Mouse (Mus musculus) ES-Bruce4 (cell line): ENCODE measurements around the gene Mef2c. TPM values are rescaled to one million over a fixed set of nuclear protein-coding genes. Genes with fewer than 3 reads are reported as not detected.

ENCODE experiments used
- H3K27ac ChIP-seq: 2 replicates; pipeline ENCODE4 v1.5.1; 2012; ENCODE audit warnings: low read length, inconsistent platforms; ENCODE audit not compliant: insufficient read depth
- H3K27me3 ChIP-seq: 2 replicates; pipeline ENCODE4 v1.6.1; 2012; ENCODE audit warnings: mild to moderate bottlenecking, low read length, inconsistent platforms; ENCODE audit not compliant: control insufficient read depth, poor library complexity, insufficient read depth, severe bottlenecking
- H3K36me3 ChIP-seq: 2 replicates; pipeline ENCODE4 v1.6.1; 2012; ENCODE audit warnings: inconsistent platforms, mild to moderate bottlenecking, low read length, moderate library complexity; ENCODE audit not compliant: control insufficient read depth, poor library complexity, insufficient read depth, severe bottlenecking
- H3K4me1 ChIP-seq: one replicate; pipeline ENCODE4 v1.8.1; 2011; ENCODE audit warnings: low read length; ENCODE audit not compliant: control insufficient read depth, insufficient read depth
- H3K4me3 ChIP-seq: 2 replicates; pipeline ENCODE4 v1.5.1; 2011; ENCODE audit warnings: low read depth, mild to moderate bottlenecking, low read length
- H3K9ac ChIP-seq: 2 replicates; pipeline ENCODE4 v1.6.1; 2012; ENCODE audit warnings: low read depth, mild to moderate bottlenecking, inconsistent platforms; ENCODE audit not compliant: poor library complexity, severe bottlenecking
- H3K9me3 ChIP-seq: replicated peaks from 2 replicates; pipeline ENCODE4 v1.6.1; 2012; ENCODE audit warnings: mild to moderate bottlenecking, low read length, inconsistent platforms; ENCODE audit not compliant: control insufficient read depth, poor library complexity, insufficient read depth, severe bottlenecking
- CTCF ChIP-seq: IDR thresholded peaks from one replicate; pipeline ENCODE4 v1.8.1; 2011; ENCODE audit warnings: low read depth, low read length
- EP300 ChIP-seq: IDR thresholded peaks from 2 replicates; pipeline ENCODE4 v1.6.1; 2011; ENCODE audit warnings: low read depth, low read length; ENCODE audit not compliant: insufficient read depth
- POLR2A ChIP-seq: IDR thresholded peaks from one replicate; pipeline ENCODE4 v1.8.1; 2011; ENCODE audit warnings: low read length; ENCODE audit not compliant: insufficient read depth
- polyA plus RNA-seq: library from polyadenylated mRNA; stranded (reverse); fragments of >200 nt; gene quantifications from 2 replicates; pipeline ENCODE4 v1.2.4, GENCODE M21; 2011; ENCODE audit warnings: low read depth; ENCODE audit not compliant: missing spikeins, insufficient read depth, insufficient read length

The Mef2c gene
- polyA plus RNA-seq, 1 experiment, result not detected

- TF ChIP-seq EP300, result no peak
- TF ChIP-seq POLR2A, result no peak
- H3K36me3 ChIP-seq, result no peaks in the 10 kb centered on the region
- H3K27me3 ChIP-seq, result no peaks in the 10 kb centered on the region
- no peak overlapping the region for H3K27ac ChIP-seq
- H3K4me3 ChIP-seq, result no peak overlapping the region
- no peaks in the 10 kb centered on the region for H3K4me1 ChIP-seq
- no peaks in the 10 kb centered on the region for H3K9me3 ChIP-seq
- no peak overlapping the region for H3K9ac ChIP-seq
Observed at GRCm38 (mm10) chr13:83567681-83568080, 63.8 kb downstream of the Mef2c start.

- TF ChIP-seq CTCF (no peak), POLR2A (no peak), EP300 (no peak)
- no peak overlapping the region for H3K27ac ChIP-seq
- no peak overlapping the region for H3K4me3 ChIP-seq
- H3K9me3 ChIP-seq, result no peaks in the 10 kb centered on the region
- no peaks in the 10 kb centered on the region for H3K36me3 ChIP-seq
- H3K9ac ChIP-seq, result no peak overlapping the region
- no peaks in the 10 kb centered on the region for H3K4me1 ChIP-seq
- no peaks in the 10 kb centered on the region for H3K27me3 ChIP-seq
Observed at GRCm38 (mm10) chr13:83568759-83569256, 65.0 kb downstream of the Mef2c start.

- no peak overlapping the region for H3K27ac ChIP-seq
- TF ChIP-seq CTCF (no peak), EP300 (no peak), POLR2A (no peak)
Observed at GRCm38 (mm10) chr13:83571973-83572447, 68.2 kb downstream of the Mef2c start.

GRCm38 (mm10) chr13:83572469-83572868 lies 68.6 kb downstream of the Mef2c start:
- no peak overlapping the region for H3K27ac ChIP-seq

More at GRCm38 (mm10) chr13:83571973-83572447, 68.2 kb downstream of the Mef2c start:
- Histone ChIP-seq H3K9ac (no peak overlapping the region), H3K4me1 (no peaks in the 10 kb centered on the region), H3K9me3 (no peaks in the 10 kb centered on the region), H3K27me3 (no peaks in the 10 kb centered on the region), H3K4me3 (no peak overlapping the region), H3K36me3 (no peaks in the 10 kb centered on the region)

GRCm38 (mm10) chr13:83573327-83573726 lies 69.5 kb downstream of the Mef2c start:
- H3K4me1 ChIP-seq, result no peaks in the 10 kb centered on the region
- no peak overlapping the region for H3K4me3 ChIP-seq
- H3K9ac ChIP-seq, result no peak overlapping the region
- no peak overlapping the region for H3K27ac ChIP-seq
- no peaks in the 10 kb centered on the region for H3K27me3 ChIP-seq
- no peak for TF ChIP-seq EP300
- H3K36me3 ChIP-seq, result no peaks in the 10 kb centered on the region
- H3K9me3 ChIP-seq, result no peaks in the 10 kb centered on the region

More at GRCm38 (mm10) chr13:83572469-83572868, 68.6 kb downstream of the Mef2c start:
- H3K27me3 ChIP-seq, result no peaks in the 10 kb centered on the region
- H3K9ac ChIP-seq, result no peak overlapping the region
- no peak for TF ChIP-seq POLR2A
- no peak for TF ChIP-seq EP300
- no peak for TF ChIP-seq CTCF
- no peak overlapping the region for H3K4me3 ChIP-seq
- H3K9me3 ChIP-seq, result no peaks in the 10 kb centered on the region
- H3K4me1 ChIP-seq, result no peaks in the 10 kb centered on the region
- H3K36me3 ChIP-seq, result no peaks in the 10 kb centered on the region

- Histone ChIP-seq H3K27ac (no peak overlapping the region), H3K27me3 (no peaks in the 10 kb centered on the region), H3K4me1 (no peaks in the 10 kb centered on the region), H3K36me3 (no peaks in the 10 kb centered on the region), H3K4me3 (no peak overlapping the region), H3K9ac (no peak overlapping the region), H3K9me3 (no peaks in the 10 kb centered on the region)
- TF ChIP-seq EP300, result no peak
- TF ChIP-seq POLR2A, result no peak
- no peak for TF ChIP-seq CTCF
Observed at GRCm38 (mm10) chr13:83573855-83574583, 70.2 kb downstream of the Mef2c start.
